In genomic region chr11:117135457-117136290, GRCm38 (mm10) we compare ENCODE assay signal across 8 mouse cellular contexts. TPM values are rescaled to one million over a fixed set of nuclear protein-coding genes. Genes with fewer than 3 reads are reported as not detected.
A peak's percentile ranks its signal among the peaks of the same experiment; 100 is the strongest.
DNase-seq lines count a peak whose midpoint lies in the region; ATAC-seq and TF ChIP-seq lines count a peak whose summit lies in the region.

No protein-coding gene starts in this region.

- peaks cover 50% of the 10 kb centered on the region for H3K36me3 ChIP-seq in megakaryocyte, embryonic 14.5 days (replicated peaks; ENCODE audit: low read length)
- peaks cover 11% of the 10 kb centered on the region; the same call in 1 of the 2 replicates for H3K36me3 ChIP-seq in intestine, postnatal 0 days (ENCODE audit: control insufficient read depth, insufficient read depth)
- H3K36me3 ChIP-seq in stomach, embryonic 16.5 days (ENCODE audit: control insufficient read depth, insufficient read depth, low read length): no peaks in the 10 kb centered on the region

- peak overlapping the region; percentile 38 for H3K4me3 ChIP-seq in megakaryocyte, embryonic 14.5 days (replicated peaks)
- no peak overlapping the region for H3K4me3 ChIP-seq in intestine, postnatal 0 days (ENCODE audit: low read depth, low read length)
- H3K4me3 ChIP-seq in stomach, embryonic 16.5 days (replicated peaks; ENCODE audit: low read length): no peak overlapping the region

- no peak for ATAC-seq in megakaryocyte, adult 5-6 weeks (ENCODE audit: poor library complexity, severe bottlenecking)
- ATAC-seq in intestine, postnatal 0 days: no peak
- ATAC-seq in stomach, embryonic 16.5 days (ENCODE audit: insufficient read depth, low FRiP score): no peak

- peak overlapping the region; percentile 79; the same call in 1 of the 2 replicates for H3K27ac ChIP-seq in intestine, postnatal 0 days (ENCODE audit: low read depth, low read length)
- H3K27ac ChIP-seq in stomach, embryonic 16.5 days (ENCODE audit: low read length): peak overlapping the region; percentile 70

- H3K9ac ChIP-seq in intestine, postnatal 0 days (ENCODE audit: low read depth, low read length): peak overlapping the region; percentile 11; the same call in 1 of the 2 replicates
- H3K9ac ChIP-seq in stomach, embryonic 16.5 days (ENCODE audit: low read length): peak overlapping the region; percentile 32; the same call in 1 of the 2 replicates

- no peaks in the 10 kb centered on the region for H3K27me3 ChIP-seq in megakaryocyte, embryonic 14.5 days (replicated peaks)
- H3K27me3 ChIP-seq in intestine, postnatal 0 days (replicated peaks; ENCODE audit: control insufficient read depth, insufficient read depth, low read length): no peaks in the 10 kb centered on the region
- no peaks in the 10 kb centered on the region for H3K27me3 ChIP-seq in stomach, embryonic 16.5 days (ENCODE audit: control insufficient read depth, insufficient read depth, low read length)

- WGBS in intestine, postnatal 0 days: 46% methylated on average over 17 of the region's 17 CpGs
- 37% methylated on average over 17 of the region's 17 CpGs for WGBS in stomach, embryonic 16.5 days

- H3K4me2 ChIP-seq in intestine, postnatal 0 days (replicated peaks; ENCODE audit: low read depth): 0 out of 2 replicates have a peak overlapping the region, but pooled peaks have one; percentile 13
- H3K4me2 ChIP-seq in stomach, embryonic 16.5 days (ENCODE audit: low read depth, low read length): peak overlapping the region; percentile 6; the same call in 1 of the 2 replicates

- DNase-seq in cerebellum, adult 11-12 months: peak; percentile 47
- DNase-seq in cerebellum, adult 9-11 months: no peak
- DNase-seq in spleen, postnatal 10 days (ENCODE audit: low spot score in 2 of 2): no peak
- DNase-seq in cerebellum, adult 18-20 months: no peak

- no peaks in the 10 kb centered on the region for H3K9me3 ChIP-seq in megakaryocyte, embryonic 14.5 days
- no peaks in the 10 kb centered on the region for H3K9me3 ChIP-seq in intestine, postnatal 0 days (ENCODE audit: control insufficient read depth)
- H3K9me3 ChIP-seq in stomach, embryonic 16.5 days (replicated peaks; ENCODE audit: control insufficient read depth, low read length): no peaks in the 10 kb centered on the region

- peaks cover 68% of the 10 kb centered on the region for H3K4me1 ChIP-seq in megakaryocyte, embryonic 14.5 days
- H3K4me1 ChIP-seq in intestine, postnatal 0 days (replicated peaks; ENCODE audit: control insufficient read depth, insufficient read depth, low read length): 0 out of 2 replicates have a peak, but pooled peaks cover 7% of the 10 kb centered on the region
- peaks cover 32% of the 10 kb centered on the region for H3K4me1 ChIP-seq in stomach, embryonic 16.5 days (ENCODE audit: control insufficient read depth, insufficient read depth, low read length)

- peak; percentile 56 for TF ChIP-seq CTCF in intestine, postnatal 0 days (IDR thresholded peaks at IDR 0.05; ENCODE audit: low read depth)

RNA-seq across cellular contexts. Expression of gene Sec14l1, which starts 20.7 kb away (rescaled TPM):
- 46.1 and 70.6 TPM in 2 replicates for polyA plus RNA-seq in megakaryocyte, embryonic 14.5 days (2012; ENCODE audit: insufficient read depth, low replicate concordance)
- total RNA-seq in megakaryocyte, adult 5-6 weeks (2015): 24.3 and 29.1 TPM in 2 replicates
- 32.3 and 41.7 TPM in 2 replicates for total RNA-seq in megakaryocyte, adult 5-6 weeks (2017)
- polyA plus RNA-seq in intestine, postnatal 0 days (2015; fragmentation: Nextera tagmentation; extraction: Ambion mirVana): 22.8 and 23.9 TPM in 2 replicates
- 61.7 and 62.5 TPM in 2 replicates for polyA plus RNA-seq in stomach, embryonic 16.5 days (2015; fragmentation: Nextera tagmentation; extraction: Ambion mirVana)
